Mouse (Mus musculus) lung, embryonic 14.5 days (tissue): ENCODE measurements at regions not wholly inside any gene's neighbourhood (a gene's known extent, or its start where the extent isn't known, plus 50 kb on each side); places are given as distances from the start of the nearest gene placed in this dataset.

ENCODE experiments used
- ATAC-seq: fragments of 200-750 bp; cut with Nextera tagmentation; 2 replicates; pipeline ENCODE4 v1.8.0; 2017; ENCODE audit warnings: mild to moderate bottlenecking, moderate TSS enrichment, moderate library complexity; ENCODE audit not compliant: insufficient read depth
- DNase-seq: peaks from one replicate; pipeline ENCODE4 v3.0.0-alpha.2; 2015
- H3K27ac ChIP-seq: fragments of 300-500 bp; sonication (generic); 2 replicates; pipeline ENCODE4 v1.5.1; 2014; ENCODE audit warnings: low read depth, mild to moderate bottlenecking, moderate library complexity
- H3K27me3 ChIP-seq: fragments of 300-500 bp; sonication (generic); 2 replicates; pipeline ENCODE4 v1.6.1; 2014; ENCODE audit warnings: low read length, control low read depth; ENCODE audit not compliant: insufficient read depth
- H3K36me3 ChIP-seq: fragments of 300-500 bp; sonication (generic); 2 replicates; pipeline ENCODE4 v1.6.1; 2014; ENCODE audit warnings: control low read depth; ENCODE audit not compliant: insufficient read depth
- H3K4me1 ChIP-seq: fragments of 300-500 bp; sonication (generic); 2 replicates; pipeline ENCODE4 v1.6.1; 2014; ENCODE audit warnings: antibody characterized with exemption, control low read depth; ENCODE audit not compliant: insufficient read depth
- H3K4me2 ChIP-seq: fragments of 300-500 bp; sonication (generic); 2 replicates; pipeline ENCODE4 v1.6.1; 2014; ENCODE audit warnings: mild to moderate bottlenecking
- H3K4me3 ChIP-seq: fragments of 300-500 bp; sonication (generic); 2 replicates; pipeline ENCODE4 v1.5.1; 2014; ENCODE audit warnings: low read depth, low read length
- H3K9ac ChIP-seq: fragments of 300-500 bp; sonication (generic); 2 replicates; pipeline ENCODE4 v1.6.1; 2014
- H3K9me3 ChIP-seq: fragments of 300-500 bp; sonication (generic); 2 replicates; pipeline ENCODE4 v1.6.1; 2016; ENCODE audit warnings: low read depth, low read length, control low read depth
- CTCF ChIP-seq: IDR thresholded peaks from 2 replicates; pipeline ENCODE4 v1.5.1; 2016; ENCODE audit warnings: antibody characterized with exemption, low read depth
- WGBS: fragments of 180-500 bp; shearing (Covaris S2); extraction: QIAGEN DNeasy Blood & Tissue Kit; methylation state at CpG from one replicate; pipeline ENCODE4 v1.1.7; 2014; 5-methylcytosine and 5-hydroxymethylcytosine counted together

DNA sequence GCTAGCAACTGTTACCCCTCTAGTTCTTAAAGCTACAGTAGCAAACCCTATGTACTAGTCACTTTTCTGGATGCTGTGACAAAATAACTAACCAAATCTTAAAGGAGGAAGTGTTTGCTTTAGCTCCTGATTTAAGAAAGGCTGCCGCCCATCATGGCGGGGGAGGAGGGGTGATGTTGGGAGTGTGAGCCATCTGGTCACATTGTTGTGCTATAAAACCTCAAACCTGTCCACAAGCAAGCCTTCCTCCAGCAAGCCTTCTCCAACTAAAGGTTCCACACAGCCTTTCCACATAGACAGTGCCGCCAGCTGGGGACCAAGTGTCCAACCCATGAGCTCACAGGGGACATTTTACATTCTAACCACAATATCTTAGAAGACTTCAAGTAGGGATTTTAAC lies 81.8 kb upstream of the D7Ertd443e start:
- 76% methylated on average over 3 of the region's 3 CpGs for WGBS
- Histone ChIP-seq H3K4me1 (no peaks in the 10 kb centered on the region), H3K36me3 (no peaks in the 10 kb centered on the region), H3K4me2 (no peak overlapping the region), H3K27me3 (no peaks in the 10 kb centered on the region), H3K4me3 (no peak overlapping the region), H3K9ac (no peak overlapping the region), H3K27ac (no peak overlapping the region), H3K9me3 (no peaks in the 10 kb centered on the region)
- ATAC-seq (no peak), DNase-seq (no peak)
- no peak for TF ChIP-seq CTCF

DNA sequence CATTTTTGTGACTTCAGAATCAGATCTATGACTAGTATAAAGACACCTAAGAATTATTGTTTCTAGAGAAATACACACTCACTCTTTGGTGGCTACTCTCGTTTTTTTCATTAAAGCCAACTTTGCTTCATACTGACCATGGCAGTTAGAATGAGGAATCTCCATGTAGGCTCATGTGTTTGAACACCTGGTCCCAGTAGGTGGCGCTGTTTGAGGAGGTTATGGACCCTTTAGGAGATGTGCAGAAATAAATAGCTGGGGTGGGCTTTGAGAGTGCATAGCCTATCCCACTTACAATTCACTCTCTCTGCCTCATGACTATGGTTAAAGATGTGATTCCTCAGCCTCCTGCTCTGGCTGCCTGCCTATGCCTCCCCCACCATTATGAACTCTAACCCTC lies 85.8 kb upstream of the D7Ertd443e start:
- no peak overlapping the region for H3K4me2 ChIP-seq
- no peak overlapping the region for H3K27ac ChIP-seq
- peak; percentile 59 for TF ChIP-seq CTCF
- H3K9ac ChIP-seq: no peak overlapping the region
- H3K4me1 ChIP-seq: no peaks in the 10 kb centered on the region
- whole genome bisulfite sequencing: 23% methylated on average over 2 of the region's 2 CpGs
- H3K9me3 ChIP-seq: no peaks in the 10 kb centered on the region
- H3K27me3 ChIP-seq: no peaks in the 10 kb centered on the region
- no peak overlapping the region for H3K4me3 ChIP-seq
- DNase-seq: peak; percentile 70
- H3K36me3 ChIP-seq: no peaks in the 10 kb centered on the region
- ATAC-seq: no peak

DNA sequence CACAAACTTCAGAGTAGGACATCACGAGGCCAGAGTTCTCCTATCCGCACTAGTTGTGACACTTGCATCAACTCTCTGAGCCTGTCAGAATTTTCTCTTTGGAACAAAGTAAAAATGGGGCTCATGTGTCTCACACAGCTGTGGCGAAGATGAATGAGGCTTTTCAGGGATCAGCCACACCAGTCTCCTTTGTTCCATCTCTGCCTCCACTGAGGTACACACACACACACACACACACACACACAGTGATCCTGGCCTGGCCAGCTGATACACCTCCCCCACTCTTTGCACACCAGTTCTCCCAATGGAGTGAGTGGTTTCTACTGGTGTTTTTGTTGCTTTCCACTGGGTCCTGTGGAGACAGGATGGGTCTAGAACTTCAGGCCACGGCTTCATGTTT lies 105.9 kb upstream of the D7Ertd443e start:
- Histone ChIP-seq H3K4me2 (no peak overlapping the region), H3K27ac (no peak overlapping the region), H3K27me3 (no peaks in the 10 kb centered on the region), H3K4me1 (no peaks in the 10 kb centered on the region), H3K4me3 (no peak overlapping the region), H3K36me3 (no peaks in the 10 kb centered on the region), H3K9ac (no peak overlapping the region), H3K9me3 (no peaks in the 10 kb centered on the region)
- DNase-seq (no peak), ATAC-seq (no peak)
- 67% methylated on average over 4 of the region's 4 CpGs for WGBS
- TF ChIP-seq CTCF: no peak

DNA sequence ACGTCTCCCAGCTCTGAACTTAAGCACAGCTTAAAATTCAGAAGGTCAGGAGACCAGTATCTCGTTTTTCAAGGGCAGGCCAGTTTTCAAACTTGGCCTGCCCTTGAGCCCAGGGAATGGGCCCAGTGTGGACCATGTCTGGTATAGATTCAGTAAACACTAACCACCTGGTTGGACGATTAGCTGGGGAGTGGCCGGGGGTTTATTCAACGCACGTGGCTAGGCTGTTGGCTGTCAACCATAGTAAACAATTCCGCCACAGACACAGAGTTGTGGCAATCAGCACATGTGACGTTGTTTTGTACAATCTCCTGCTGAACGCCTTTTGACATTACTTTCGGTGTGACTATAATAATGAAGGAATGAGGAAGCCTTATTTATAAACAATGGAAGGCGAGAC lies 111.8 kb upstream of the D7Ertd443e start:
- H3K9ac ChIP-seq: no peak overlapping the region
- no peaks in the 10 kb centered on the region for H3K36me3 ChIP-seq
- 0 out of 2 replicates have a peak, but pooled peaks cover 5% of the 10 kb centered on the region for H3K4me1 ChIP-seq
- DNase-seq: peak; percentile 15
- H3K4me2 ChIP-seq: no peak overlapping the region
- ATAC-seq: no peak
- no peak for TF ChIP-seq CTCF
- 32% methylated on average over 11 of the region's 11 CpGs for WGBS
- no peak overlapping the region for H3K4me3 ChIP-seq
- H3K27ac ChIP-seq: no peak overlapping the region
- no peaks in the 10 kb centered on the region for H3K9me3 ChIP-seq
- H3K27me3 ChIP-seq: no peaks in the 10 kb centered on the region

DNA sequence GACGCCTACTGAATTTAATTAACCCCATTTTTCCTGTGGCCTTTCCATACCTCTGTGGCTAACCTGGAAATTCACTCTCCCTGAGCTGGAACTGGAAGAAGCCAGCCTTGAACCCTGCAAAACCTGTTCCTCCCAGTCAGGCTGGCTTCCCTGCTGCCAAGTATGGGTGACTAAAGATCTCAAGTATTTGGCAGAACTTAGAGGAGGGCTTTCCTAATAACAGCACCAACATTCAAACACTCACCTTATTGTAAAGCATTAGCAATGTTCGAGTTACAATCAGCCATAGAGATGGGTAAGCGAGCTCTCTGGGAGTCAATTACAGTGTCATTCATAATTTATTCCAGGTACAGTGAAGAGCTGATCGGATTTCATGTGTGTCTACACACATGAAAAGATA lies 112.4 kb upstream of the D7Ertd443e start:
- H3K9me3 ChIP-seq: no peaks in the 10 kb centered on the region
- no peak overlapping the region for H3K9ac ChIP-seq
- no peak for ATAC-seq
- TF ChIP-seq CTCF: no peak
- H3K4me3 ChIP-seq: no peak overlapping the region
- peak; percentile 39 for DNase-seq
- no peaks in the 10 kb centered on the region for H3K36me3 ChIP-seq
- no peak overlapping the region for H3K4me2 ChIP-seq
- 39% methylated on average over 4 of the region's 4 CpGs for WGBS
- H3K27me3 ChIP-seq: no peaks in the 10 kb centered on the region
- H3K27ac ChIP-seq: no peak overlapping the region
- H3K4me1 ChIP-seq: 0 out of 2 replicates have a peak, but pooled peaks cover 5% of the 10 kb centered on the region

DNA sequence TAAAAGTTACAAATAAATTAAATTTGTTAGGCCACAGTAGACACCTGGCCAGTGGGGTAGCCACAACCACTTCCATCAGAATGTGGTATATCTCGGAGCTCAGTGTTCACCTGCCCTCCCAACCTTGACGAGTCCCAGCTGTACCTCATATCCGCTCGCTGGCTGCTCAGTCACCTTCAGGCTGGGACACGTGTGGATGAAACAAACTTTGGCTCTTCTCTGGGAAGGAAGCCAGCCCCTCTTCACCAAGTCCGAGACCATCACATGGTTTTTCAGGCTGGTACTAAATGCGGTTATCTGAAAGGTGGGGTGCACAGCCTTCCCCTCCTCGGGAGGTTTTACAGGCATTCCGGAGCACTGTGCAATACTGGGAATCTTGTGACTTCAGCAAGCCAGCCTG lies 113.3 kb upstream of the D7Ertd443e start:
- 0 out of 2 replicates have a peak overlapping the region, but pooled peaks have one; percentile 8 for H3K4me2 ChIP-seq
- no peak for TF ChIP-seq CTCF
- H3K4me3 ChIP-seq: no peak overlapping the region
- no peak overlapping the region; the same call in 1 of the 2 replicates for H3K9ac ChIP-seq
- 30% methylated on average over 9 of the region's 9 CpGs for whole genome bisulfite sequencing
- ATAC-seq (no peak), DNase-seq (peak; percentile 15)
- H3K27ac ChIP-seq: peak overlapping the region; percentile 28; the same call in 1 of the 2 replicates
- no peaks in the 10 kb centered on the region for H3K36me3 ChIP-seq
- H3K4me1 ChIP-seq: 0 out of 2 replicates have a peak, but pooled peaks cover 5% of the 10 kb centered on the region
- no peaks in the 10 kb centered on the region for H3K27me3 ChIP-seq
- no peaks in the 10 kb centered on the region for H3K9me3 ChIP-seq

DNA sequence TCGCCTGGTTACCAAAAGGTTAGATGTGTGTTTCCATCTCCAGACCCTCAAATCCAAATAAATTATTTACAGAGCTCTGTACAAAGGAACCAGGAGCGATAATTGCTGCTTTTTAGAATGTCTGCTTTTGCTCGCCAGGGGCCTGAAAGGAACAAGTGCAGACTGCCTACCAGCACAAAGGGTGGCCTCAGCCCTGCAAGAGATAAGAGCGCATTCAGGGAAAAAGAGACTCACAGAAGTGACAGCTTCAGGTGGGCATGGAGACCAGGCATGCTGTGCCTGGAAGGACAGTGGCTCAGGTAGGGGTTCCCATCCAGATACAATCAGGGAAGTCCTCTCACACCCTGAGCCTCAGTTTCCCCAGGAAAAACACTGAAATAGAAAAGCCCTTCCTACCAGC lies 114.0 kb upstream of the D7Ertd443e start:
- Histone ChIP-seq H3K27ac (0 out of 2 replicates have a peak overlapping the region, but pooled peaks have one; percentile 10), H3K4me1 (0 out of 2 replicates have a peak, but pooled peaks cover 5% of the 10 kb centered on the region), H3K27me3 (no peaks in the 10 kb centered on the region), H3K4me3 (no peak overlapping the region), H3K4me2 (no peak overlapping the region), H3K9ac (no peak overlapping the region), H3K36me3 (no peaks in the 10 kb centered on the region), H3K9me3 (no peaks in the 10 kb centered on the region)
- peak; percentile 8 for DNase-seq
- WGBS: 38% methylated on average over 4 of the region's 4 CpGs
- TF ChIP-seq CTCF: no peak
- peak; percentile 29; the same call in 1 of the 2 replicates for ATAC-seq

DNA sequence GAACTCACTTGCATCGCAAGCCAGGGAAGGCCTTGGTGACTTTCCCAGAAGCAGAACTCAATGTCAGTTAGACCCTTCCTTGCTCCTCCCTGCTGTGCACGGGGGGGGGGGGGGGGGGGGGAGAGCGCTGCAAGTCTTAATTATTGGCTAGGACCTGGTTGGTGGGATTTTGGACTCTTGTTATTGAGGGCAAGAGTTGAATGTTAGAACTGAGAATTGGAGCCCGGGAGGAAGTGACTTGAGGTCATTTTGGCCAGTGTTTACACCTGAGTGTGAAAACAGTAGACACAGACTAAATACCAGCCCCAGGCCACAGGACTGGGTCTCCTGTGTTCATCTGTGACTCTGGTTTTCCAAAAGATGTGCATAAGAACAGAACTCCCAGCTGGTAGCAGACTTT lies 114.7 kb upstream of the D7Ertd443e start:
- ATAC-seq (no peak), DNase-seq (no peak)
- Histone ChIP-seq H3K9ac (no peak overlapping the region), H3K9me3 (no peaks in the 10 kb centered on the region), H3K36me3 (no peaks in the 10 kb centered on the region), H3K4me3 (no peak overlapping the region), H3K27me3 (no peaks in the 10 kb centered on the region), H3K4me2 (no peak overlapping the region), H3K27ac (no peak overlapping the region), H3K4me1 (0 out of 2 replicates have a peak, but pooled peaks cover 5% of the 10 kb centered on the region)
- WGBS: 45% methylated on average over 4 of the region's 4 CpGs
- TF ChIP-seq CTCF: no peak
